Mouse (Mus musculus) erythroblast, embryonic 14.5 days (primary cell): ENCODE measurements around the gene Nsd1.

Experiments
- GATA1 ChIP-seq: IDR thresholded peaks from 2 replicates; pipeline ENCODE4 v1.6.1; 2012; ENCODE audit warnings: low read length, inconsistent platforms, mixed read lengths
- TAL1 ChIP-seq: IDR thresholded peaks from 3 replicates; pipeline ENCODE4 v1.6.1; 2012; ENCODE audit warnings: low read length, inconsistent platforms, mixed read lengths

DNA sequence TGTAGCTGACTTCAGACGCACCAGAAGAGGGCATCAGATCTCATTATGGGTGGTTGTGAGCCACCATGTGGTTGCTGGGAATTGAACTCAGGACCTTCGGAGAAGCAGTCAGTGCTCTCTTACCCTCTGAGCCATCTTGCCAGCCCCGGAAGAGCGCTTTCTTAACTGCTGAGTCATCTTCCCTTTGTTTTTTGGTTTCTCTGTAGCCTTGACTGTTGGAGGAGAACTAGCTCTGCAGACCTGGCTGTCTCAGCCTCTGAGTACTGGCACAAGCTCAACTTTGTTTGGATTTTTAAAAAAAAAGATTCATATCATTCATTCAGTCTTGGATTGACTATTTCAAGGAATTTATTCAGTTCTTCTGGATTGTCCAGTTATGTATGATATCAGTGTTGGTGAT is 39.7 kb downstream of the Nsd1 start:
- no peak for TF ChIP-seq GATA1
- no peak for TF ChIP-seq TAL1
